Mouse (Mus musculus) WW6 (cell line): ENCODE results near the gene Gypa.

Experiments
- DNase-seq: peaks from one replicate; pipeline ENCODE4 v3.0.0-alpha.2; 2013; ENCODE audit warnings: low read depth, low spot score

Gene Gypa

GRCm38 (mm10) chr8:80550436-80550835 is 56.9 kb downstream of the Gypa start:
- DNase-seq = no peak

- no peak for DNase-seq
These were observed 57.7 kb downstream of the Gypa start for GRCm38 (mm10) chr8:80551303-80551702.

- no peak for DNase-seq
These were observed 61.4 kb downstream of the Gypa start for GRCm38 (mm10) chr8:80554991-80555390.
